Mouse (Mus musculus): ENCODE measurements at regions not wholly inside any gene's neighbourhood (a gene's known extent, or its start where the extent isn't known, plus 50 kb on each side); places are given as distances from the start of the nearest gene placed in this dataset.

GRCm38 (mm10) chr12:107132501-107132900 is 355.9 kb upstream of the 3110018I06Rik start:
- no peak for DNase-seq (ENCODE audit: extremely low spot score in 1 of 2, low spot score in 2 of 2)
- intact Hi-C loops (cut with DNase I) = no loop called here

DNA sequence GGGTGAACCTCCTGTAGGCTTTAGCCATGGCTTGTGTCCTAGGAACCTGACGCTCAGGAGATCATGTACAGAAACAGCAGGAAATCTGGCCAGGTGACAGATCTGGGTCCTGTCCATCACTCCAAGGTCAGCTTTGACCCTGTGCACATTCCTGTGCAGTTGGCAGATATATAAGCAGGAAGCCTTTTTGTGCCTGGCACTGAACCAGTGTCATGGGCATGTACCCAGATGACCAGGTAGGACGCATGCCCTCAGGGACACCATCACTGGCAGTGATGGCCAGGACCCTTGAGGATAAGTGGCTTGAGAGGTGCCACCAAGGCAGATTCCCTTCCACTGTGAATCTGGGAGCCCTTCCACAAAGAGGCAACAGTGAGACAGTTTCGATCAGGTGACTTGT is 354.1 kb upstream of the 3110018I06Rik start:
- DNase-seq (ENCODE audit: extremely low spot score in 1 of 2, low spot score in 2 of 2) = no peak
- intact Hi-C loops (cut with DNase I) = no loop called here

DNA sequence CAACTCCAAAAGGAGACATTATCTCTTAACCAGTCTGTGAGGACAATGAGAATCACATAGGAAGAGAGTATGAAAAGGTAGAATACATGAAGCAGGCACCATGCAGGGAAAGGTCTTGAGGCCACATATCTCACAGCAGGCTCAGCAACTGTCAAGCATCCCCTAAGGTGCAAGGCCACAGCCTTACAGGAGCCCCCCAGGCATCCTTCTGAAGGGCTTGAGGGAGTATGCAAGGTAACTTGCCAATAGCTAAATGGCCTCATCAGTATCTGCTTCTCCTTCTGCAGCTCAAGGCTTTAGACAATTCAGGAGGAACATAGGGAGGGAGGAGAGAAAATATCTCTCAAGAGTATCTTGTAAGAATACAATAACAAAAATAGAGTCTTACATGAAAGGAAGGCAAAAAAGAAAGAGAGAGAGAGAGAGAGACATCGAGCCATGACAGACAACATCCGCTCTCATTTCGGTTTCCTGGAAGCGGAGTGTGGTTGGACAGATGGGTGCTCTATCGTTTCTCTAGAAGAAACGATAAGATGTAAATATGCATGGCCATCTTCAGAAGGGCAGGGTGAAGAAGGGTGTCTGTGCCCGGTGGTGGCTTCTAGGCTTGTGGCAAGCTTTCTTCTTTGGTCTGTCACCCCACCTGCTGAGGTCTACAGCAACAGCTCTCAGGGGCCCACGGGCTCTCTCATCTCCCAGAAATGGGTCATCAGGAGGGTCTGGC is 349.6 kb upstream of the 3110018I06Rik start:
- intact Hi-C loops (cut with DNase I) = no loop called here
- no peak for DNase-seq (ENCODE audit: extremely low spot score in 1 of 2, low spot score in 2 of 2)

GRCm38 (mm10) chr12:107140957-107141595 is 347.4 kb upstream of the 3110018I06Rik start:
- intact Hi-C loops (cut with DNase I) = no loop called here
- no peak for DNase-seq (ENCODE audit: extremely low spot score in 1 of 2, low spot score in 2 of 2)

- DNase-seq (ENCODE audit: extremely low spot score in 1 of 2, low spot score in 2 of 2) = peak; percentile 32 to 37
- intact Hi-C loops (cut with DNase I) = no loop called here
Measured at GRCm38 (mm10) chr12:107142226-107142625, 346.2 kb upstream of the 3110018I06Rik start.

DNA sequence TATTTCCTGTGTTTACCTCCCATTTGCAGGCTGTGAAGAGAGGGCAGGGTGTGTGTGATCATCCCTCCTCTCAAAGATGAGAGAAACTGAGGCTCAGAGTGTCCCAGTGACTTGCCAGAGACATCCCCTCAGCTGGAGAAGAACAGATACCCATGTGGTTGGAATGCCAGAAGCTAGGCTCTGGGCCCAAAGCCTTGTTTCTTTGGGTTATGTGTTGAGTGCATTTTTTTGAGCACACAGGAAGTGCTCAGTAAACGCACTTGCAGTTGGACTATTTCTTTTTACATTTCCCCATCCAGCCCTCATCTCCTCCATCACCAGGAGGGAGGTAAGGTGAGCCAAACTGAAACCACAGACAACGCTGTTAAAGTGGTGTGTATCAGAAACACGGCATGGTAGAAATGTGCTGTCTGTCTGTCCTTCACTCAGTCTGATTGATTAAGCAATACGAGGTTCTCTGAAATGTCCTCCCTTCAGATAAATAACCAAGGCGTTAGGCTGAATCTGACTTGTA is 341.8 kb upstream of the 3110018I06Rik start:
- DNase-seq (ENCODE audit: extremely low spot score in 1 of 2, low spot score in 2 of 2) = no peak
- intact Hi-C loops (cut with DNase I) = no loop called here

- intact Hi-C loops (cut with DNase I) = no loop called here
- DNase-seq (ENCODE audit: extremely low spot score in 1 of 2, low spot score in 2 of 2) = no peak
Measured at GRCm38 (mm10) chr12:107148451-107148850, 340.0 kb upstream of the 3110018I06Rik start.

DNA sequence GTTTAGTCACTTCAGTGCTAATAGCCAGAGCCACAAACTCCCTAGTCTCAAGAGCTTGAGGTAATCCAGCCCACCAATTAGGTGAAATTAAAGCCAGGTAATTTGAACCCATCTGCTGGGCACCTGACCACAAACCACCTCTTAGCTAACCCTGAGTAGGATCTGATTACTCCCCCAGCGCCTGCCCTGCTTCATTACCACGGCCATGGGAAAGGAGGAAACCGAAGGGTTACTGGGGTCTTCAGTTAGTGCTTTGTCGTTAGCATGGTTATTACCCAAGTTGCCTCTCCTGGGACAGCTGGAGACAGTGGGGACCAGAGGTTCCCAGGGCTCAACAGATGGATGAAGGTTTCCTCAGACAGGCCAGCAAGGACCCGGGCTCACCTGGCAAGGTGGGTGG is 337.3 kb upstream of the 3110018I06Rik start:
- no peak for DNase-seq (ENCODE audit: extremely low spot score in 1 of 2, low spot score in 2 of 2)
- intact Hi-C loops (cut with DNase I) = no loop called here

DNA sequence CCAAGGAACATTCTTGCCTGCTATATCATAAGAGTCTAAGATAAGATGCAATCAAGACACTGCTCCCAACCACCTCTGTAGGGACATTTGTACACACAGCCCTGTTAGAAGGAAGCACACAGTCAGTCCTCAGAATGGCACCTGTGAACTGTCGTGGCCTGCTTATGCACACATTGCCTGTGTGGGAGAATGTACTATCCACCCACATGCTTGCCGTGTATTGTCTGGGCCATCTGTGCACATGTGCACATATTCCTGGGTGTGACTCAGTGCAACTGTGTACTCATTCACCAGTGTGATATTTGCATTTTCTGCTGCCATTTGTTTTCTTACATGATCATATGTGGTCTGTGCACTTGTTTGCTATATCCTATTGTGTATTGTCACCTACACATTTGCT is 333.8 kb upstream of the 3110018I06Rik start:
- intact Hi-C loops (cut with DNase I) = no loop called here
- DNase-seq (ENCODE audit: extremely low spot score in 1 of 2, low spot score in 2 of 2) = no peak

DNA sequence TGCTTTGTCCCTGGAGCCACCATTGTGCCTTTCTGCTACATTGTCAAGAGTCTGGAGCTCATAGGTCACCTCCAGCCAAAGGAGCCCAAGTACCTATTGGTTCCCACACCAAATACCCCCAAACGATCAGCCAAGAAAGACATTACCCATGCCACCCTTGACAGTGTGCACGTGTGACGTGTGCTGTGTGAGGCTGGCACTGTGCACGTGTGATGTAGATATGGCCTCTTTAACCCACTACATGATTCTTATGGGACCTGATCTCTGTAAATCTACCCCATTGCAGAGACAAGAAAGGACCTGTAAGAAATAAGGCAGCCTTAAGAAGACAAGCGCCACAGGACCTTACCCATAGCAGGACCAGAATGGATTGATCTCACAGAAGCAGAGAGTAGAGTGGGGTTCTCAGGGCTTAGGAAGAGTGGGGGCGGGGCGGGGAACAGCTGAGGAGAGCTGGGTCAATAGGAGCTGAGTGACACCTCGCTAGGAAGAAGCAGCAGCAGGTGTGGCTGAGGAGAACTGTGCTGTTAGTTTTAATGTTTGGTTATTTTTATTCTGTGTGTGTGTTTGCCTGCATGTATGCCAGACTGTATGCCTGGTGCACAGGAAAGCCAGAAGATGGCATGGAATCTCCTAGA is 331.5 kb upstream of the 3110018I06Rik start:
- no peak for DNase-seq (ENCODE audit: extremely low spot score in 1 of 2, low spot score in 2 of 2)
- intact Hi-C loops (cut with DNase I) = no loop called here

- intact Hi-C loops (cut with DNase I) = no loop called here
- DNase-seq (ENCODE audit: extremely low spot score in 1 of 2, low spot score in 2 of 2) = no peak
Measured at GRCm38 (mm10) chr12:107159126-107159525, 329.3 kb upstream of the 3110018I06Rik start.

DNA sequence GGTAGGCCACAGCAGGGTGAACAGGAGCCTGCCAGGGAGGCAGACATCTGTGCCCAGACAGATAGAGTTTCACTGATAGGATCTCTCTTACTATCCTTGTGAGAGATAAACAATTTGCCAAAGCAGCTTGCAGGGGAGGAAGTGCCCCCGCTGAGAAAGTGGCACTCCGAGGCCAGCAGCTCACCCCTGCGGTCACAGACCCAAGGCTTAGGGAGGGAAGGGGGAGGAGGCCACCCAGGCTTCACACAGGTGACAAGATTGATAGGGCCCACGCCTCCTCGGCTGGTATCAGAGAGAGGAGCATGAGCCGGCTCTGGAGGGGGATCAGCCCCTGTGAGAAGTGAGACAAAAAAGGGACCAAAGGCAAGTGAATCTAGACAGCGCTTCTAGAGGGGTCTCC is 328.3 kb upstream of the 3110018I06Rik start:
- intact Hi-C loops (cut with DNase I) = no loop called here
- no peak for DNase-seq (ENCODE audit: extremely low spot score in 1 of 2, low spot score in 2 of 2)

- intact Hi-C loops (cut with DNase I) = no loop called here
- no peak for DNase-seq (ENCODE audit: extremely low spot score in 1 of 2, low spot score in 2 of 2)
Measured at GRCm38 (mm10) chr12:107160628-107161027, 327.8 kb upstream of the 3110018I06Rik start.

GRCm38 (mm10) chr12:107170926-107171325 is 317.5 kb upstream of the 3110018I06Rik start:
- no peak for DNase-seq (ENCODE audit: extremely low spot score in 1 of 2, low spot score in 2 of 2)

DNA sequence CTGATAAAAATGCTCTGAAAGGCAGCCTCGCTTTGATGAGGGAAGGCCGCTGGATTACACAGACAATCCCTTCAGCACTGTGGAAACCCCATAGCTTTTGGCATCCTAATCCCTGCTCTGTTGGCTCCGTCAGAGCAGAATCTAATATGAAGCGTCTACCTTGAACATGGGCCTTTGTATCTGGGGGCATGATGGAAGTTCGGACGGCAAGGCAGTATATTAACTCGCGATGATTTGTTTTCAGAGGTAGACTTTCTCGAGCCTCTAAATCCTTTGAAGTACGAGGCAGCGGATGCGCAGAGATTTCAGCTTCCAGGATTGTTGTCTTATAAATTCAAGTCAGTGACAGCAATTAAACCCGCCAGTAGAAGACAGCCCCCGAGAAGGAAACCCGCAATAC is 316.8 kb upstream of the 3110018I06Rik start:
- intact Hi-C loops (cut with DNase I) = no loop called here

More at GRCm38 (mm10) chr12:107170926-107171325, 317.5 kb upstream of the 3110018I06Rik start:
- intact Hi-C loops (cut with DNase I) = no loop called here

GRCm38 (mm10) chr12:107178676-107179075 is 309.8 kb upstream of the 3110018I06Rik start:
- DNase-seq (ENCODE audit: extremely low spot score in 1 of 2, low spot score in 2 of 2) = no peak
- intact Hi-C loops (cut with DNase I) = no loop called here

More for the DNA sequence above, 316.8 kb upstream of the 3110018I06Rik start:
- DNase-seq (ENCODE audit: extremely low spot score in 1 of 2, low spot score in 2 of 2) = no peak

DNA sequence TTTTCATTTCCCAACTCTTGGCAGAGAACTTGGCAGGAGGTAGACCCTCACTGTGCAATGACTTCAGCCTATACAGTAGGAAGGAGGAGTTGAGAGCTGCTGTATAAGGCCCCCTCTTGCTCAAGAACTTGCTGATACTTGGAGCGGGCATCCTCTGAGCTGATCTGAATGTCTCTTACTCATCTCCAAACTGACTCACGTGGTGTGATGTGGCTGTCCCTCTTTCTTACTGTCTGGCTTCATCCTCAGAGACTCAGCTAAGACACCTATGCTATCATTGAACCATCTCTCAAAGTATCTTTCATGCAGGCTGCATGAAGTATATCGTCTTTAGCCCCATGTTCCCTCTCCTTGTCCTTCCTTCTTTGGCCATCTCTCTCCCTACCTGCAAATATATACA is 307.9 kb upstream of the 3110018I06Rik start:
- intact Hi-C loops (cut with DNase I) = no loop called here
- no peak for DNase-seq (ENCODE audit: extremely low spot score in 1 of 2, low spot score in 2 of 2)

DNA sequence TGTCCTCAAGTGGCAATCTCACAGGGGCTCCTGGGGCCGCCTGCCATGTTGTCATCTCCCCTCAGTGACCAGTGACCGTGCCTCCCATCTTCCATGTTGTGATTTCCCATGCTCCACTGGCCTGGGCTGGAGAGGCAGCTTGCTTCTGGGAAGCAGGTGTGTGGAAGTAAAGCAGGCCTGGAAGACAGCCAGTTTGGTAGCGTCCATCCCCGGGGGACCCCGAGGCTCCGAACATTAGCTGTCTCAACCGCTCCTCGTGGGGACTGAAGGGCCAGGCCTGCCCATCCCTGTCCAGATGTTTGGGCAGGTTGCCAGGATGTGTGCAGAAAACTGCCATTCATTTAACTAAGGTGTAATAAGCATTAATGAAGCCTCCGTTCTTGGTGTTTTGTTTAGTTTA is 307.1 kb upstream of the 3110018I06Rik start:
- intact Hi-C loops (cut with DNase I) = no loop called here

DNA sequence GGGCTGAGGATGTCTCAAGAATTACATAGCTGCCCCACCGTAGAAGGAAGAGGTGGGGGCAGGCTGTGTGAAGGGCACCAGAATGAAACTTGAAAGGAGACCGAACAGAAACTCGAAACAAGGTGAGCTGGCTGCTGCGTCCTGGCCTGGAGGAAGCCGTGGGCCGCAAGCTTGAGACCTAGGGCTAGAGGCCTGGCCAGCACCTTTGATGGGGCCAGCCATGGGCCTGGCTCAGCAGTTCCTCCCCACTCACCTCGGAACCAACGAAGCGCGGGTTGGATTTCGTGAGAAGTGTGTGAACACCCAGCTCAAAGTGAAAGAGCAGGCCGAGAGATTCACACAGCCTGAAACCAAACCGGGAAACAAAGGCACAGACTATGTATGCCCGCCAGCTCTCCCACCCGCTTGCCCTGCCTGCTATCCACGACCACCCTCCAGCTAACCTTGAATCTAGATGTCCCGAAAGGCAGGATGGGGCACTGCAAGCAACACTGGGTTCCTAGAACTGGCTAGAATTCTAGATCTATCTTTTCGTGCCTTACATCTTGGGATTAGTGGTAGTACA is 306.3 kb upstream of the 3110018I06Rik start:
- no peak for DNase-seq (ENCODE audit: extremely low spot score in 1 of 2, low spot score in 2 of 2)
- intact Hi-C loops (cut with DNase I) = no loop called here

More for the DNA sequence above, 307.1 kb upstream of the 3110018I06Rik start:
- peak in 1 of 2 experiments; percentile 33 for DNase-seq (ENCODE audit: extremely low spot score in 1 of 2, low spot score in 2 of 2)
